Mouse (Mus musculus): ENCODE measurements at regions not wholly inside any gene's neighbourhood (a gene's known extent, or its start where the extent isn't known, plus 50 kb on each side); places are given as distances from the start of the nearest gene placed in this dataset. TPM values are rescaled to one million over a fixed set of nuclear protein-coding genes. Genes with fewer than 3 reads are reported as not detected.

Small RNA genes in the stretch of these regions (microRNA-seq; reads per million reads assigned to microRNA genes)
- not detected for gene Gm25063
